Mouse (Mus musculus) ovary, postnatal 10 days (tissue): ENCODE data around the gene Phyhipl.

Experiments used
- DNase-seq: peaks from one replicate; pipeline ENCODE4 v3.0.0; 2022; ENCODE audit warnings: low spot score

The Phyhipl gene

DNA sequence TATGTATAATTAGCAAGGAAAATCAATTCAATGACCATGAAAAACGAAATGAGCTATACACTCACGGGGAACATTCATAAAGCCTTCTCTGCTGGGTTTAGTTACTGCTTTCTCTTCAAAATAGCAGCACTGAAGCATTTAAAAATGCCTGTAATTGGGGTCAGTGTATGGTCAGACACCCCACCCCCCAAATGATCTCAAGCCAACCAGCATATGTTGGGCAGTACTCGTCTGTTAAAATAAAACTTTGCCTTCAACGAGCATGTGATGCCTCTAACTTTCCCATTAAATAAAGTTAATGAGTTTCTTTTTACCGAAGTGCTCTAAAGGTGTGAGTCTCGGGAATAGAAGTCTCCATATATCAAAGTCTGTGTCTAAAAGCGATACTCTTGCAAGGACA is at the start of gene Phyhipl:
Phyhipl (minus strand) TSS at position 138 of the 400 bp plus-strand sequence.
- no peak for DNase-seq

DNA sequence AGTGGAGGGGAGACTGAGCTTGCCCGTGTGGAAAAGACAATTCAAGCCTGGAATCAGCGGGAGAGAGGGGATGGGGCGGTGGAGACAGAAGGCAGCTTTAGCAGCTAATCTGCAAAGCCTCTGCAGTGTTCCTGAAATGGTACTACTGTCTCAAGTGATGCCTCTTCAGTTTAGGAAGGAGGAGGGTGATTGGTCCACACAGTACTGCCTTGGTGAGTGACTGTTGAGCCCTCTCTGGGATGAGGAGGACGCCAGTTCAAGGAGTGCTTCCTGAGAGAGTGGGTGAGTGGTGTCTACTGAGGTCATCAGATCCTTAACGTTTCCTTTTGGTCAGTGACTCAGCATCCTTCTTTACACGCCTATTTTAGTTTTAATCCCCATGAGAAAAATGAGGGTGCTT is 47.4 kb upstream of the Phyhipl start:
- no peak for DNase-seq

DNA sequence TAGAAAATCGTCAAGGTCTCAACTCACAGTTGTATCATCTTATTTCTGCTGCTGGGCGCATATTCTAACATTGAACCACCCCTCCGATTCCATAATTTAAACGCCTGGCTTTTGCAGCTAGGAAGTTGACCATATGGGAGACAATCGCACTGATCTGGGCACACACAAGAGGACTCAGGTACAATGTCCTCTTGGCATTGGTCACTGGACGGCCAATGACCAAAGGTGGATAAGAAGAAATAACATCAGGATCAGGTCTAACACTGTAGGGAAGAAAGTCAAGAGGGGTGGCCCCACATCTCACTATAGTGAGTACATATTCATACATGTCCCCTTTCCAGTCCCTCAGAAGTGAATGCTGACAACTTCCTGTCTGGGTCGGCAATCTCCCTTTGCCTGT is 43.8 kb upstream of the Phyhipl start:
- DNase-seq = no peak

DNA sequence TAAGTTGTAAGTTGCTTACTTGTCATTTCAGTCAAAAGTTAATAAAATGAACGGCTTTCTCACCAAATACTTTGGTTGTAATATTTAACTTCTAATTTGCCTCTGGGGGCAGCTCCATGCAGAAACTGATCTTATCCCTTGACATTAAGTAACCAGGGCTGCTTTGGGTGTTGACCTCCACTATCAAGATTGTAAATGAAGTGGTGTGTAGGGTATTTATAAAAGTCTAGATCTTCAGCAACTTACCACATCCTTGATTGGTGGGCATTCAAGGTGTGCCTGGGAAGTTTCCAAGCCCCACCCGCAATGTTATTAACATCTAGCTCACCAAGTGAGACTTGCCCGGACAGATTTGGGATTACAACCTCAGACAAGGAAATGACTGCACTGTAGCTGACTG is 42.2 kb upstream of the Phyhipl start:
- DNase-seq = no peak

DNA sequence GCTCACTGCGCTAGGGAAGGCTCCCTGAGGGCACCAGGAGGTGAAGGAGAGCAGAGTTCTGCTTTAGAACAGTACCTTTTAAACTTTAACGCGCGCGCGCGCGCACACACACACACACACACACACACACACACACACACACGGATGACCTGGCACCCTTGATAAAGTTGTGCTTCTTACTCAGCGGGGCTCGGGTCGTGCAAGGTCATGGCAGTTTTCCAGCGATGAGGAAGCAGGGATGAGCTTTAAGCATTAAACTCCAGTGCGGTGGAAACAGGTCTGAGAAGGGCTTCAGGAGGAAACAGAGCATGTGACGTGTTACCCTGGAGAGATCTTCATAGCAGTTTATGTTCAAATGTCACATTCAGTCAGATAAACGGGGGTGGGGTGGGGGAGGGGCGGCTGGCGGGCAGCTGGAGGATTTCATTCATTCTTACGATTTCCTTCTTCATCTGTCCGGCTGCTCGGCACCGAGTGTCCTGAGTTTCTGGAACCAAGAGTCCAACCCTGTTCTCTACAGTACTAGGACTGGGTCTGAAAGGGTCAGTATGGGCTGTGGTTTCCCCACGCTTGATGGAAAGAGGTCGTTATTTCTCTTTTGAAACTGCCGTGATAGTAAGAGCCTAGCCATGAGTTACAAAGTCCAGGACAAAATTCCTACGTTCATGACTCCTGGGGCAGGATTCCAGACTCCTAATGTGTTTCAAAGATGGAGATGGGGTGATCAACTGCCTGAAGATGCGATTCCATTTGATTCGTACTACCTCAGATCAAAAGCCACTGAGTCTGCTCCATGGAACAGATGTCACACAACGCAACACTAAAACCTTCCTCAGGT is 41.2 kb upstream of the Phyhipl start:
- no peak for DNase-seq

DNA sequence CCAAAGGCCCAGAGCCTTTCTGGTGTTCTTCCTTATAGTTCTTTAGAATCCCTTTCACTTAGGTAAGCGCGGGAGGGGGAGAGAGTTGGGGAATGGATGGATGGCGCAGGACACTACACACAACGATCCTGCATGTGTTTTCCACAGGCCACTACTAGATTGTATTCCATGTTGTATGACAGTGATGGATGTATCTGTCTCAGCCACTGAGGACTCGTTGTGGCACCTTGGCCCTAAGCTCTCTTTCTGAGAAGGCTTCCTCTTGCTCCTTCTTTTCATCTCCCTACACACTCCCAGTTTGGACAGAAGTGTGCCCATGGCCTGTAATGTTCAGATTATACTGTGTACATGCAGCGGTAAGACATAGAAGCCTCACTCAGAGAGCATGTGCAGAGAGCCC is 33.6 kb upstream of the Phyhipl start:
- no peak for DNase-seq

DNA sequence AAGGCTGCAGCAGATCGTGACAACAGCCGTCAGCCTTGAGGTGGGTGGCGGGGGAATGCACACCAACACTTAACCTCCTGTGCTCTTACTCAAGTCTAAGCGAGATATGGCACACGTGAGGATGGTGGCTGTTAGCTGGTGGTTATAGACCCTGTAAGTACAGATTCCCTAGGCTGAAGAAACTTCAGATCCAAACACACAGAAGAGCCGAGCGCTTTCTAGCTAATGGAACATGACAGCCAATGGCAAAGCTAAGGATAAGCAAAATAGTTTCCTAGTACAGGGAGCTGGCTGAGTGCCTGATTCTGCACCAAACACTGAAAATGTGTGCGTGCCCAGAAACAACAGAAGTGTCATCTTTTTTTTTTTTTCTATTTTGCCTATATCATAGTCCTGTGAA is 33.1 kb upstream of the Phyhipl start:
- no peak for DNase-seq

DNA sequence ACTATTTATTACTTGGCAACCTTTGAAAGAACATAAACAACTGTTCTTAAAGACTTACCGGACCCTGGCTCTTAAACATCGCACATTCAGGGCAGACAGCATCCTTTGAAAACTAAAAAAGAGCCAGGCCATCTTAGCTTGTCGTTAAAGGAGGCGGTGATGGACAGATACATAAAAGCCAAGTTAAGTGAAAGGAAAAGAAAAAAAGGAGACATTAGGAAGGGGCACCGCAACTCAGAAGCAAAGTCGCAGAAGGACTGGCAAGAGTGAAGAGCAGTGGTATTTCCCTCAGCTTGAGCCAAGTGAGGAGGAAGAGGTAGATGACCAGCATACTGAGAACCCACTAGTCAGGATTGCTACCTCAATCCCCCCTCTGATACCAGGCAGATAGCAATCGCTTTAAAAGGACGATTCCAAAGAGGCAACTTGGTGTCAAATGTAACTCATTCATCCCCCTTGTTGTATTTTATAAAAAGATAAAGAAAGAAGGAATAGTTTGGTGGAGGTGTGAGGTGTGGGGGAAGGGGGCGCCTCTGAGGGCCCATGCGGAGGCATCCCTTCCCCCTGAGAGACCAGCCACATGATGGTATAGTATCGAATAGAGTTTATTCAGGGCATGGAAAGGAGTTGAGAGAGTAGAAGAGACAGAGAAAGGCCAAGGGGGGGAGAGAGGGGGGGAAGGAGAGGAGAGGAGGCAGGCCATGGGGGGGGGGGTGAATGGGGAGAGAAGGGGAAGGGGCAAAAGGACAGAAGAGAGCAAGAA is 31.4 kb upstream of the Phyhipl start:
- DNase-seq = no peak

DNA sequence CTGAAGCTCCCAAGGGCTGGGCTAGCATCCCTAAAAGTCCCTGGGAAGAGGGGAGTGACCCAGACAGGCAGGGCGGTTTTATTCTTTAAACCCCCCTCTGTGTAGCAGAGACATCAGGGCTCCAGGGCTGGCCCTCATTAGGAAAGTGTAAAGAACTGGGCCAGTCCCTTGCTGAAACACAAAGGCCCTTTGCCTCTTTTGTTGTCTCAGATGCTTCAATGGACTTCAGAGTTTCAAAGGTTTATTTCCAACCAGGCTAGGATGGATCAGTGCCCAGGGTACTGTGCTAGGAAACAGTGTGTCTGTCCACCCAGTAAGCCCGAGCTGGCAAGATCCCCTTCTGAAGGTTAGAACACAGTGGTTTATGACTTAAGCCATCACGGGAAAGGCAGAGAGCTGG is 30.7 kb upstream of the Phyhipl start:
- DNase-seq = no peak

DNA sequence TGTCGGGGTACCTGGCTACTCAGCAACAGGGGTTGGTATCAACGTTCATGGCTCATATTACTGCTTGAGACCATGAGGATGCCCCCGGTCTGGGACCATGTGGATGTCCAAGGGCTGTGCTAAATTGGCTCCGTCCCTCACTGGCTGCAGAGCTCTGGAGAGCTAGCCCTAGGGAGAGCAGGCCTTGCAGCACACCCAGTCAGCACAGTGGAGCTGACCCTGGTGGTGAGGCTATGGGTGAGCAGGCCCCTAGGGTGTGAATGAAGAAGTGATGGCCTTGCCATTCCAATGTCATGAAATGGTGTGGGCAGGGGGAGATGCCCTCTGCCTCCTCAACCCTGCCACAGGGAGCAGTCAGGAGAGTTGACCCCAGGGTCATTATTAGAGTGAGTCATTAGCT is 27.7 kb upstream of the Phyhipl start:
- no peak for DNase-seq

DNA sequence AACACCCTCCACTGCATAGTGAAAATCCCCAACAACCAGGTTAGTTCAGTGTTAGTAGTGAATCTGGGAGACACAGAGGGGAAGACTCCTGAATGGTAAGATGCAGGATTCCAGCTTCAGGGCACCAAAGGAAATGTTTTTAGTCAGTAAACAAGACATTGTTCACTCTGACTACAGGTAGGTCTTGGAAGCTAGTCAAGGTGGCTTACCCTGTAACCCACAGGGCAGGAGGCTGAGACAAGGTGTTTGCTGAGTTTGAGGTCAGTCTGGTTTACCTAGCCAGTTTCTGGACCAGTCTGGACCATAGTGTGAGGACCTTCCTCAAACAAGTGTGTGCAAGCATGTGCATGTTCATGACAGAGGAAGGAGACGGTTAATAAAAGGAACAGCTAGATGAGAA is 22.2 kb upstream of the Phyhipl start:
- DNase-seq = no peak

DNA sequence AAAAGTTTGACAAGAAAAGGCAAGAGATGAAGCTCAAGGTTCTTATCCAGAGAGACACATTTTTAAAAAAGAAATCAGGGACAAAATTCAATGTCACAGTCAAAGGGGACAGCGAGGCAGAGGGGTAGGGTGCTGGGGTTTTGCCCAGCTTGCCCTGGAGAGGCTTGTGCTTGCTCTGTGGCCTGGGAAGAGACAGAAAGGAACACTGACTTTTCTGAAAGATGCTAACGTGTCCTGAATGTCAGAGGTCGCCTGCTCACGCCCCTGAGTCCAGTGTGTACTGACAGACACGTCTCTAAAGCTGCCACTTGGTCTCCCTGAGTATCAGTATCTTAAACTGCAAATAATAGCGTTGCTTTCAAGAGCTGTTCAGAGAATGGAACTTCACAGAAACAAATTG is 507 bp upstream of the Phyhipl start:
- DNase-seq = no peak

DNA sequence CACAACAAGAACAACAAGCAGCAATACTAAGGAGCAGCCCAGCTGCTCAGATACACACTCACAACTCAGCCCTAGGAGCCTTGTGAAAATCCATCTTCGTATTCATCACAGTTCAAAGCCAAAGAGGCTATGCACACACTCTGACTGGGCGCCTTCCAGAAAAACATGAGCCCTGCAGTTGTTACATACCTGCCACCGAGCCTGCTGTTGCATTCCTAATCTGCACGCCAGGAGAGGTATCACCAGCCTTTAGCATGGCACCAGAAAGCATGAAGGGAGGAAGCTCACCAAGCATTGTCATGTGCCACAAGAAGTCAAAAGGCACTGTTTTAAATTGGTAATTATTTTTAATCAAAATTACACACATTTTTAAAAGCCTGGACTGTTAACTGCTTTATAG is 1.1 kb downstream of the Phyhipl start:
- DNase-seq = no peak

DNA sequence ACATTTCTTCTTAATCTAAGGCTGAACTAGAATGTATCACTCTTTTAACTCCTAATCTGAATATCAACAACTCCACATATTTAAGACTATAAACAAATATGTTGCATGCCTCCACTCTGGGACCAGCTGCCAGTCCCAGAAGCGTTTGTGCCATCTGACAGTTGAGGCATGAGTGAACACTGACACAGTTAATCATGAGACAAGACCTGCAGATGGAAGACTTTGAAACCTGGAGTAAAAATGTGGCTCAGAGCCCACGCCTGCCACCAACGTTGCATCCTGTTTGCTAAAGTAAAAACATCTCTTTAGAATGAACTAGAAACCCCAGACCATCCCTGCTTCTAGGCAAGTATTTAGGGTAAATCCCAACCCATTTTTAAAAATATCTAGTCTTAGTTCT is 1.6 kb downstream of the Phyhipl start:
- no peak for DNase-seq

DNA sequence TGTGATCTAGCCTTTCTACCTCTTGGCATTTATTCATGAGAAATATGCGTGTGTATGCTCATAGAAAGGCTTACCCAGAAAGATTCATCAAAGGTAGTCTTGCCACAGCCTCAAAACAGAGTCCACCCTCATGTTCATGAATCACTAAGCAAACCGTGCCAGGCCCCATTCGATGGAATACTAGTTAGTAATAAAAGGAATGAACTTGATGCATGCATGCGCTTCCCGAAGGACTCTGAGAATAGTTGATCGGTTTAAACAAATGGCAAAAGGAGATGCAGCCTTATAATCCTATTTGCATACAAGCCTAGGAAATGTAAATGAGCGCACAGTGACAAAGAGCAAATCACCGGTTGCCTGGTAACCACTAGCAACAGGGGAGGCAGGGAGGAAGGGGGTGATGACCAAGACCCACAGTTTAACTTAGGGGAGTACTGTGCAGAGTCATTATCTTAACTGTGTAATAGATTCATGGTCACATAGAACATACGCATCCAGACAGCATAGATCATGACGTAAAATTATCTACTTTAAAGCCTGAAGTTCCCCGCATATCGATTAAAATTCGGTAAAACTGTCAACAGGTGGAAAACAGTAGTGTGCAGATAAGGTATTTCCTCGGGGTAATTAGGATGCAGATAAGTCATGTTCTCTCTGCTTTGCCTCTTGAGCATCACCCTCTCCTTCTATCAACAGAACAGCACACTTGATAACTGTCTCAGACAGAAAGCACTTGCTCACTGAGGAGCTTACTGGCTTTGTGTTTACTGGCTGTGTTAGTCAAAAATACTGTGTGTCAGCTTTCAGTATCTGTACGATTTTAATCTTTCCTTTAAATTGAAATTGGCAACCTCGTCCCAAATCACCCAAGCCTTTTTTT is 3.8 kb downstream of the Phyhipl start:
- no peak for DNase-seq

DNA sequence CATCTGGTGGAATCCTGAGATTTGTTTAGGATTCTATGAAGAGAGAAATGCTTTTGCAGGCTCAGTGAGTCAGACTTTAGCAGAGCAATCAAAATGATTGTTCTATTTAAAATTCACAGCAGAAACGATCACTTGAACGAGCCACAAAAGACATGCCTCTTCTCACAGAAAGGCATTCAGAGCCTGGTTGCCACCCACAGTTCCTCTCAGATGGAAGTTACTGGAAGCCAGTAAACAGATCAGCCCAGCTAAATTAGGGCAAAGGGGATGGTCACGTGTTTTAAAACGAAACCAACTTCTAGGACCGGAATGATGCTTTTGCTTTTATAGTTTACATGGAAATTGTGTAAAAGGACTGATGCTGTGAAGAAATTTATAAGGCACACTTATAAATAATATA is 6.9 kb downstream of the Phyhipl start:
- no peak for DNase-seq

DNA sequence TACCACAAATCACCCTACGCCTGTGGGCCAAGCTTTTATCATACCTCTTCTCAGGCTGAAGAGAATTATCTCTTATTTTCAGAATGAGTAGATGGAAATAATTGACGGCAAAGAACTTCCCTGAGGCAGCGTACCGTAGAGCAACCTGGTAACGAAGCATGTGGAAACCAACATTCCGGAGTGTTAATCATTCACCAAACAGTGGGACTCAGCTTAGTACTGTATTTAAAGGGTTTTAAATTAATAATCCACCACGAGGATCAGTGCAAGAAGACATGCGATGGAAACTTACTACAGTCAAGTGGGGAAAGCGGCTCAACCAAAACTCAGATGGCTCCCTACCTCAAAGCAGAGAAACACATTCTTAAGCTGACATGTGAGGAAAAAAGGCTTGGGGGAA is 12.6 kb downstream of the Phyhipl start:
- DNase-seq = no peak

DNA sequence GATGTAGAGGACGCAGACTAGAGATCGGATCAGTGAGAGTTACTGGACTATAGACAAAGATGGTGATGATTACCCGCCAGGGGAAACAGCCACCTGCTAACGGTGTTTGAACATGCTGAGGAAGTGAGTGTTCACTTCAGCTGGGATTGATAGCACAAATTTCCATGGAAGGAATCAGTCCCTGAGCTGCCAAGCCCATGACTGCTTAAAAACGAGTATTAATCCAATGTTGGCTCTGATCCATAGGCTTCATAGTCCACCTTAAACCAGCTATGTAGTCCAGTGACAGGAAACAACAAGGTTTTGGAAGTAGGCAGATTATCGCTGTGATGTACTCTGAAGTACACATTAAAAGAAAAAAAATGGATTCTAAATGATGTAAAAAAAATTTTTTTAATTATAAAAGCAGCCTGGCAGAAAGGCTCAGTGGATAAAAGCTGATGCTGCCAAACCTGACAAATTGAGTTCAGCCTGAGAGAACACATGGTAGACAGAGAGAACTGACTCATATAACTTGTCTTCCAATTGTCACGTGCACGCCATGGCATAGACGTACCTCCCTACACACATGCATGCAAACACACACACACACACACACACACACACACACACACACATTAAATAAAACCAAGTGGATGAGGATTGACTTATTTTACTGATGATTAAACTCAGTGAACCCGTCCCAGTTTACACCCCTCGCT is 14.7 kb downstream of the Phyhipl start:
- no peak for DNase-seq

DNA sequence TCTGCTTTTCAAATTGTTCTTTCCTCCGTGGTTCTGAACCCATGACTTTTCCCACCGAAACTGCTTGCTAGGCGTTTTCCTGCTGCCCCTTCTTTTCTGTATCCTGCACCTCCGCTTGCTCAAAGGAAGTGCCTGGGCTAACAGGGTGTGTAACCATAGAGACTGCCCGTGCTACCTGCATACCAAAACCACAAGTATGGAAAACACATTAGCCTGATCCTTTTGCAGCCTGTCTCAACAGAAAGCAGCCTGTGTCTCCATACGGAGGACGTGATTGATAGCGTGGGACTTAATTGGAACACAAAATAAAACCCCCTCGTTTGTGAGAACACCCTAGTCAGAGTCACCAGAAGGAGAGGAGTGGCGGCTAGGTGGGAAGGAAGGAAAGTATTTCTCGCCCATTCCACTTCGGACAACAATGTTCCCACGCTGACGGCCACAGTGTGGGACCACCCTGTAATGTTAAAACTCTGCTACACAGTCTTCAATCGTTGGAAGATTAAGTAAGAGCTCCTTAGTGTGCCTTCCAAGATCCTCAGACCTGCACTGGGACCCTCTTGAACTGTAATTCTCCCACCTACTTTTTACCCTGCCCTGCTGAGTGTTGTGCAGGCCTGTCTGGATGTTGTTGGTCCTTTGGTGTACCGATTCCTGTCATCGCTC is 15.6 kb downstream of the Phyhipl start:
- DNase-seq = no peak

DNA sequence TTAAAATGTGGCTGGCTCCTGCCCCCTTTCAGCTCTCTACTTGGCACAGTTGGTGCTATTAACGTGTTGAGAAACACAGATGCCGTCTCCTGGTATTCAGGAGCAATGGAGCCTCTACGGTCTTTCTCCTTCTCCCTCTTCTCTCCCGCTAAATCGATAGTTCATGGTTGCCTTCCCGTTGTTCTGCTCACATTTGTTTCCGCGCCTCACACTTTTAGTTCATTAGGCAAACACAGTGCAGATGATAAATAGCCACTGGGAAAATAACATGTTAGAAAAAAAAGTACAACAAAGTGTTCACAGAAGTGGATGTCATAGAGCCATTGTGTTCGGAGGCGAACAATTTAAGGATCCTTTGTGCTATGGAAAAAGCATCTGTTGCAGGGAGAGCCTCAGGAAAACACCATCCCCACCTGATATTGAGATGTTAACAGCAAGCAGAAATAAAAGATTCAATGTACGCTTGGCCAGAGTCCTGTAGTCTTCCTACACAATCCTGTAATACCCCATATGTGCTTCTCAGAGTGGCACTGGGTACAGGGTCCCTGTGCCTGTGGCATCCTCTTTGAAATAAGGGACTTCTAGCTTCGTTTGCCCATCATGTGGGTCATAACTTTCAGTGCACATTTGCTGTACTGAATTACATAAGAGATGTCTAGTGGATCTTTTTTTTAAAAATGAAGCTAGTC is 18.0 kb downstream of the Phyhipl start:
- DNase-seq = no peak

DNA sequence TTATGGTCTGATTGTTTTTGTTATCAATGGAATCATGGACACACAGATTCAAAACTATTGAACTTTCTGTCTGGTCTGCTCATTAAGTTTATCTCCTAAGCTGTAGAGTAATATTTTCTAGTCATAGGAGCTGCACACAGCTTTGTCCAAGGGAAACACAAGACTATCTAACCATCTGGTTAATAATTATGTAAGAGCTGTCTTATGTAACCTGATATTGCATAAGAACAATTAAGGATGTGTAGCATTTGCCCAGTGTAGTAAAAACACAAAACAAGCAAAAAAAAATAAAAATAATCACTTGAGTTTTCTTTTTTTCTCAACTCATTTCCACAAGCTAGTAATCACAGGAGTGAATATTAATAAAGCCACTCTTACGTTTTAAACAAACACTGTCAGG is 20.5 kb downstream of the Phyhipl start:
- no peak for DNase-seq
